Mouse (Mus musculus) retina, adult 2 months (tissue): ENCODE results near the gene Olfr1461.

ENCODE experiments used
- DNase-seq: peaks from one replicate; pipeline ENCODE4 v3.0.0-alpha.2; 2012; ENCODE audit warnings: low read depth, low spot score

Olfr1461 gene

DNA sequence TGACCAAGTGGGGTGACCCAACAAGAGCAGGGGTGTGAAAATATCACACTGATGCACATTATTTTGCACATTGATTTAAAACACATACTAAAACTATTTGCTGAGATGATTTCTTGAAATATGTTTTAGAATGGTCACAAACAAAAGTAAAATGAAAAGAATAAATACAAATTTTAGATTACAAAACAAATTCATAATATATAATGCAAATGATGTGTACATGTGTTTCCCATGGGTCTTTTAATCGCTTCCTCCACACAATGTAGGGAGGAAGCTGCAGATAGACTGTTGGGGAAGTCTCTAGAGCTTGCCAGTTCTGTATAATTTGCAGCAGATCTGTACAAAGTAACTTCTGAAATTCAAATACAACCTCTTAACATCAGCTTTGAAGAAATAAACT, at the start of gene Olfr1461:
Gene Olfr1461, plus strand, starts transcription at position 301 of the 400 bp plus-strand sequence.
- no peak for DNase-seq

DNA sequence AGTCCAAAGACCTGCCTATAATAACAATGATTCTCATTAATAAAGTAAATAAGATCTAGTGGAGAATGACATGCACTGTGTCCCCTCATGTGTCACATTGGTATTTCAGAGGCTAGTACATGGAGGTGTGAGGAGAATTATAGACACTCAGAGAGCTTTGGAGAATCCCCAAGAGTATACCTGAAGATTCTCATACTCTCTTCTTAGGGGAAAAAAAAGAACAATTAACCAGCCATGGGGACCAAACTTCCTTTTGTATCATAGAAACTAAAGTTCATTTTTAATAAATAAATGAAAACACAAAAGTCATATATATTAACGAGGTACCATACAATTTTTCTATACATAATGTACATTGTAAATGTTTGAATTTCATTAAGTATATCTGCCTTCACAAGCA, 13.4 kb upstream of the Olfr1461 start, which contains the start of gene Olfr1459:
Gene Olfr1459, minus strand, starts transcription at position 101 of the 400 bp plus-strand sequence.
- no peak for DNase-seq

DNA sequence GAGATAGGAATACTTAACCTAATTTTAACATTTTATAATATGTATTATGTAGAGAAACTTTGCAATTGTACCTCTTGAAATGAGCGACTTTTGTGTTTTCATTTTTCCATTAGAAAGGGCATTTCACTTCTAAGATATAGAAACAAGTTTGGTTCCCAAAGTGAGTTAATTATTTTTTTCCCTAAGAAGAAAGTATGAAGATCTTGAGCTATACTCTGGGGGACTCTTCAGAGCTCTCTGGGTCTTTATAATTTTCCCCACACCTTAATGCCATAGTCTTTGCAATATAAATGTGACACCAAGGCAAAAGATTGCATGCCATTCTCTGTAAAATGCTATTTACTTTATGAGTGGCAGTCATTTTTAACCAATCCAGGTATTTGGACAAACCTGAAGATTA, 22.6 kb downstream of the Olfr1461 start, which contains the start of gene Olfr1462:
Gene Olfr1462, plus strand, starts transcription at position 301 of the 400 bp plus-strand sequence.
- no peak for DNase-seq
